Comparison of ENCODE assay signal across 1 mouse cellular context in genomic region chr7:44996672-44997071, GRCm38 (mm10).
TF ChIP-seq lines count a peak whose summit lies in the region.

No protein-coding gene starts in this region.

TF ChIP-seq in MEL, 35 proteins besides CTCF, POLR2A, EP300 and RAD21:
- no peak for TF ChIP-seq KAT2A (conservative IDR thresholded peaks at IDR 0.05; ENCODE audit: low read depth, low read length)
- TF ChIP-seq ZNF384 (IDR thresholded peaks at IDR 0.05; ENCODE audit: low read depth, low read length), result no peak
- no peak for TF ChIP-seq UBTF (IDR thresholded peaks at IDR 0.05; ENCODE audit: borderline replicate concordance, insufficient read depth, low read depth, low read length)
- no peak for TF ChIP-seq ZC3H11A (IDR thresholded peaks at IDR 0.05; ENCODE audit: low read depth, low read length)
- no peak for TF ChIP-seq TBP (IDR thresholded peaks at IDR 0.05; ENCODE audit: low read depth, low read length)
- TF ChIP-seq GATA1 (IDR thresholded peaks at IDR 0.05; ENCODE audit: low read depth, low read length), result no peak
- TF ChIP-seq CHD1 (IDR thresholded peaks at IDR 0.05; ENCODE audit: low read depth, low read length), result no peak
- no peak for TF ChIP-seq NRF1 (IDR thresholded peaks at IDR 0.05; ENCODE audit: insufficient read depth, low read depth, low read length, poor library complexity, severe bottlenecking)
- no peak for TF ChIP-seq SIN3A (IDR thresholded peaks at IDR 0.05; ENCODE audit: low read length)
- no peak for TF ChIP-seq POLR2AphosphoS2 (IDR thresholded peaks at IDR 0.05; ENCODE audit: low read length)
- no peak for TF ChIP-seq ELF1 (IDR thresholded peaks at IDR 0.05; ENCODE audit: low read depth, low read length)
- no peak for TF ChIP-seq E2F4 (IDR thresholded peaks at IDR 0.05; ENCODE audit: borderline replicate concordance, low read depth, low read length)
- no peak for TF ChIP-seq TAL1 (IDR thresholded peaks at IDR 0.05; ENCODE audit: low read length)
